Mouse (Mus musculus) forebrain, embryonic 12.5 days (tissue): ENCODE data around the gene Entpd7. TPM values are rescaled to one million over a fixed set of nuclear protein-coding genes. Genes with fewer than 3 reads are reported as not detected.

ENCODE experiments used
- ATAC-seq: fragments of 200-750 bp; cut with Nextera tagmentation; 2 replicates; pipeline ENCODE4 v1.8.0; 2017; ENCODE audit warnings: moderate TSS enrichment; ENCODE audit not compliant: low FRiP score
- H3K27ac ChIP-seq: fragments of 300-500 bp; sonication (generic); 2 replicates; pipeline ENCODE4 v1.5.1; 2016; ENCODE audit warnings: mild to moderate bottlenecking
- H3K27me3 ChIP-seq: fragments of 300-500 bp; sonication (generic); 2 replicates; pipeline ENCODE4 v1.6.1; 2016; ENCODE audit warnings: mild to moderate bottlenecking
- H3K36me3 ChIP-seq: fragments of 300-500 bp; sonication (generic); replicated peaks from 2 replicates; pipeline ENCODE4 v1.6.1; 2016; ENCODE audit warnings: mild to moderate bottlenecking
- H3K4me1 ChIP-seq: fragments of 300-500 bp; sonication (generic); 2 replicates; pipeline ENCODE4 v1.6.1; 2016
- H3K4me2 ChIP-seq: fragments of 300-500 bp; sonication (generic); 2 replicates; pipeline ENCODE4 v1.6.1; 2016; ENCODE audit warnings: mild to moderate bottlenecking, moderate library complexity
- H3K4me3 ChIP-seq: fragments of 300-500 bp; sonication (generic); replicated peaks from 2 replicates; pipeline ENCODE4 v1.5.1; 2016; ENCODE audit warnings: mild to moderate bottlenecking
- H3K9ac ChIP-seq: fragments of 300-500 bp; sonication (generic); 2 replicates; pipeline ENCODE4 v1.6.1; 2016; ENCODE audit warnings: mild to moderate bottlenecking
- H3K9me3 ChIP-seq: fragments of 300-500 bp; sonication (generic); 2 replicates; pipeline ENCODE4 v1.6.1; 2016
- WGBS: fragments of 180-500 bp; shearing (Covaris S2); methylation state at CpG from one replicate; pipeline ENCODE4 v1.1.7; 2016; 5-methylcytosine and 5-hydroxymethylcytosine counted together
- polyA plus RNA-seq: library from polyadenylated mRNA; unstranded; fragments of >200 nt; fragmentation: Nextera tagmentation; extraction: Ambion mirVana; gene quantifications from 2 replicates; pipeline ENCODE4 v1.2.1, GENCODE M21; 2016

Entpd7 gene
- polyA plus RNA-seq: 10.2 TPM in 2 replicates

GRCm38 (mm10) chr19:43689419-43690246 lies at the start of gene Entpd7:
Entpd7 (plus strand) TSS chr19:43689672.
- under 1% methylated on average over 60 of the region's 60 CpGs for WGBS
- H3K36me3 ChIP-seq: peaks cover 3% of the 10 kb centered on the region; the same call in 1 of the 2 replicates
- ATAC-seq: peak; percentile 99
- peak within 1 kb of the TSS; percentile 82 for H3K9ac ChIP-seq
- peak within 1 kb of the TSS; percentile 76 for H3K27ac ChIP-seq
- H3K27me3 ChIP-seq: peaks cover 9% of the 10 kb centered on the region
- peak within 1 kb of the TSS; percentile 65 for H3K4me3 ChIP-seq
- peaks cover 14% of the 10 kb centered on the region for H3K4me1 ChIP-seq
- no peaks in the 10 kb centered on the region for H3K9me3 ChIP-seq
- H3K4me2 ChIP-seq: peak within 1 kb of the TSS; percentile 93

GRCm38 (mm10) chr19:43641833-43642232 lies 47.6 kb upstream of the Entpd7 start:
- 79% methylated on average over 11 of the region's 11 CpGs for WGBS
- H3K4me3 ChIP-seq: no peak overlapping the region
- no peaks in the 10 kb centered on the region for H3K9me3 ChIP-seq
- H3K27me3 ChIP-seq: no peaks in the 10 kb centered on the region
- no peak for ATAC-seq
- H3K4me2 ChIP-seq: no peak overlapping the region
- H3K27ac ChIP-seq: no peak overlapping the region
- H3K4me1 ChIP-seq: no peaks in the 10 kb centered on the region
- H3K36me3 ChIP-seq: no peaks in the 10 kb centered on the region
- no peak overlapping the region for H3K9ac ChIP-seq

- H3K27ac ChIP-seq: no peak overlapping the region
- no peaks in the 10 kb centered on the region for H3K36me3 ChIP-seq
- no peak overlapping the region for H3K9ac ChIP-seq
- ATAC-seq: no peak
- 90% methylated on average over 9 of the region's 9 CpGs for WGBS
- no peaks in the 10 kb centered on the region for H3K27me3 ChIP-seq
- no peak overlapping the region for H3K4me2 ChIP-seq
- no peaks in the 10 kb centered on the region for H3K9me3 ChIP-seq
- H3K4me1 ChIP-seq: no peaks in the 10 kb centered on the region
- H3K4me3 ChIP-seq: no peak overlapping the region
Observed at GRCm38 (mm10) chr19:43642843-43643242, 46.6 kb upstream of the Entpd7 start.

GRCm38 (mm10) chr19:43645508-43645907 lies 44.0 kb upstream of the Entpd7 start:
- H3K9ac ChIP-seq: no peak overlapping the region
- H3K9me3 ChIP-seq: no peaks in the 10 kb centered on the region
- no peak for ATAC-seq
- H3K27ac ChIP-seq: no peak overlapping the region
- 90% methylated on average over 9 of the region's 9 CpGs for WGBS
- no peak overlapping the region for H3K4me3 ChIP-seq
- H3K4me1 ChIP-seq: no peaks in the 10 kb centered on the region
- H3K27me3 ChIP-seq: no peaks in the 10 kb centered on the region
- no peak overlapping the region for H3K4me2 ChIP-seq
- H3K36me3 ChIP-seq: no peaks in the 10 kb centered on the region

- no peaks in the 10 kb centered on the region for H3K27me3 ChIP-seq
- no peak overlapping the region for H3K9ac ChIP-seq
- no peak overlapping the region for H3K4me2 ChIP-seq
- no peak for ATAC-seq
- H3K9me3 ChIP-seq: no peaks in the 10 kb centered on the region
- no peaks in the 10 kb centered on the region for H3K4me1 ChIP-seq
- no peak overlapping the region for H3K4me3 ChIP-seq
- H3K36me3 ChIP-seq: no peaks in the 10 kb centered on the region
- no peak overlapping the region for H3K27ac ChIP-seq
- WGBS: 67% methylated on average over 7 of the region's 7 CpGs
Observed at GRCm38 (mm10) chr19:43646852-43647251, 42.6 kb upstream of the Entpd7 start.

GRCm38 (mm10) chr19:43647261-43647660 lies 42.2 kb upstream of the Entpd7 start:
- no peaks in the 10 kb centered on the region for H3K36me3 ChIP-seq

GRCm38 (mm10) chr19:43648343-43648742 lies 41.1 kb upstream of the Entpd7 start:
- ATAC-seq: no peak

More at GRCm38 (mm10) chr19:43647261-43647660, 42.2 kb upstream of the Entpd7 start:
- WGBS: 92% methylated on average over 9 of the region's 9 CpGs
- no peak overlapping the region for H3K4me3 ChIP-seq
- H3K9me3 ChIP-seq: no peaks in the 10 kb centered on the region
- ATAC-seq: no peak
- no peaks in the 10 kb centered on the region for H3K27me3 ChIP-seq
- no peak overlapping the region for H3K27ac ChIP-seq
- H3K4me2 ChIP-seq: no peak overlapping the region
- H3K9ac ChIP-seq: no peak overlapping the region
- no peaks in the 10 kb centered on the region for H3K4me1 ChIP-seq

GRCm38 (mm10) chr19:43651241-43651785 lies 38.2 kb upstream of the Entpd7 start:
- Histone ChIP-seq H3K4me2 (no peak overlapping the region), H3K4me1 (no peaks in the 10 kb centered on the region), H3K27ac (no peak overlapping the region), H3K4me3 (no peak overlapping the region), H3K9me3 (no peaks in the 10 kb centered on the region), H3K9ac (no peak overlapping the region), H3K36me3 (no peaks in the 10 kb centered on the region), H3K27me3 (peaks cover 18% of the 10 kb centered on the region; the same call in 1 of the 2 replicates)
- ATAC-seq: no peak
- WGBS: 66% methylated on average over 8 of the region's 8 CpGs

More at GRCm38 (mm10) chr19:43648343-43648742, 41.1 kb upstream of the Entpd7 start:
- Histone ChIP-seq H3K9me3 (no peaks in the 10 kb centered on the region), H3K4me2 (no peak overlapping the region), H3K27ac (no peak overlapping the region), H3K9ac (no peak overlapping the region), H3K4me1 (no peaks in the 10 kb centered on the region), H3K27me3 (peaks cover 6% of the 10 kb centered on the region; the same call in 1 of the 2 replicates), H3K4me3 (no peak overlapping the region), H3K36me3 (no peaks in the 10 kb centered on the region)
- WGBS: 98% methylated on average over 4 of the region's 4 CpGs

GRCm38 (mm10) chr19:43655735-43656492 lies 33.6 kb upstream of the Entpd7 start:
- peaks cover 18% of the 10 kb centered on the region; the same call in 1 of the 2 replicates for H3K27me3 ChIP-seq
- no peaks in the 10 kb centered on the region for H3K9me3 ChIP-seq
- no peak overlapping the region for H3K27ac ChIP-seq
- no peaks in the 10 kb centered on the region for H3K36me3 ChIP-seq
- H3K4me1 ChIP-seq: no peaks in the 10 kb centered on the region
- 40% methylated on average over 11 of the region's 11 CpGs for WGBS
- no peak overlapping the region for H3K9ac ChIP-seq
- H3K4me2 ChIP-seq: no peak overlapping the region
- H3K4me3 ChIP-seq: no peak overlapping the region
- no peak for ATAC-seq

GRCm38 (mm10) chr19:43659632-43660031 lies 29.8 kb upstream of the Entpd7 start:
- no peak overlapping the region for H3K27ac ChIP-seq
- no peak overlapping the region for H3K4me2 ChIP-seq
- peaks cover 17% of the 10 kb centered on the region for H3K36me3 ChIP-seq
- WGBS: 89% methylated on average over 6 of the region's 6 CpGs
- ATAC-seq: no peak
- peaks cover 7% of the 10 kb centered on the region for H3K4me1 ChIP-seq
- no peak overlapping the region for H3K4me3 ChIP-seq
- peaks cover 5% of the 10 kb centered on the region; the same call in 1 of the 2 replicates for H3K27me3 ChIP-seq
- no peak overlapping the region for H3K9ac ChIP-seq
- no peaks in the 10 kb centered on the region for H3K9me3 ChIP-seq

GRCm38 (mm10) chr19:43660774-43661173 lies 28.7 kb upstream of the Entpd7 start:
- Histone ChIP-seq H3K9me3 (no peaks in the 10 kb centered on the region), H3K4me2 (no peak overlapping the region), H3K27me3 (no peaks in the 10 kb centered on the region), H3K27ac (no peak overlapping the region), H3K9ac (no peak overlapping the region), H3K4me3 (no peak overlapping the region), H3K36me3 (peaks cover 17% of the 10 kb centered on the region), H3K4me1 (peaks cover 7% of the 10 kb centered on the region)
- ATAC-seq: no peak
- 87% methylated on average over 9 of the region's 9 CpGs for WGBS
